In genomic region chr6:100710170-100710569, GRCm38 (mm10) we compare ENCODE assay signal across 12 mouse cellular contexts. TPM values are rescaled to one million over a fixed set of nuclear protein-coding genes. Genes with fewer than 3 reads are reported as not detected.
A peak's percentile ranks its signal among the peaks of the same experiment; 100 is the strongest.
DNase-seq lines count a peak whose midpoint lies in the region; TF ChIP-seq lines count a peak whose summit lies in the region.
"Had no signal": no experiment of that assay in that cellular context is flagged by ENCODE, and none has a peak within 500 bp of the region (broad histone marks: within the 10 kb centered on the region; RNA-seq: fewer than 3 reads in every experiment).

No protein-coding gene starts in this region.

- no peaks in the 10 kb centered on the region for H3K27me3 ChIP-seq in CH12.LX (replicated peaks)
- no peaks in the 10 kb centered on the region; the same call in 1 of the 2 replicates for H3K27me3 ChIP-seq in cerebellum, adult 2 months (ENCODE audit: control insufficient read depth, insufficient read depth, low read length)

- no peaks in the 10 kb centered on the region for H3K36me3 ChIP-seq in CH12.LX (replicated peaks in 1 of 2; ENCODE audit: control insufficient read depth in 1 of 2, insufficient read depth in 1 of 2, low read length in 1 of 2)
- H3K36me3 ChIP-seq: heart, embryonic 15.5 days; neural tube, embryonic 15.5 days had no signal

- TF ChIP-seq RAD21 in CH12.LX (IDR thresholded peaks at IDR 0.05; ENCODE audit: low read depth, low read length), result peak; percentile 40

- peak; percentile 65 for TF ChIP-seq CTCF in layer of hippocampus, adult 2 months (conservative IDR thresholded peaks at IDR 0.05)
- TF ChIP-seq CTCF in CH12.LX (conservative IDR thresholded peaks at IDR 0.05 in 1 of 2, IDR thresholded peaks at IDR 0.05 in 1 of 2; ENCODE audit: low read depth in 2 of 2, low read length in 2 of 2), result peak; percentile 42 to 68
- TF ChIP-seq CTCF in cerebellum, adult 2 months (IDR thresholded peaks at IDR 0.05; ENCODE audit: borderline replicate concordance, insufficient read depth, low read depth, low read length), result no peak

- no peak overlapping the region for H3K9ac ChIP-seq in CH12.LX (ENCODE audit: insufficient read depth, low read depth)
- H3K9ac ChIP-seq: heart, embryonic 15.5 days; neural tube, embryonic 15.5 days had no signal

- no peak overlapping the region for H3K4me3 ChIP-seq in layer of hippocampus, adult 2 months
- H3K4me3 ChIP-seq in CH12.LX (replicated peaks in 1 of 3; ENCODE audit: low read depth in 2 of 3, low read length in 2 of 3, poor library complexity in 1 of 3), result no peak overlapping the region
- no peak overlapping the region for H3K4me3 ChIP-seq in cerebellum, adult 2 months (replicated peaks; ENCODE audit: insufficient read depth, low read depth, low read length)
- H3K4me3 ChIP-seq: heart, embryonic 15.5 days; neural tube, embryonic 15.5 days had no signal

- TF ChIP-seq EP300 in CH12.LX (IDR thresholded peaks at IDR 0.05; ENCODE audit: low read length), result no peak

- H3K4me2 ChIP-seq in CH12.LX (ENCODE audit: insufficient read depth, low read depth, poor library complexity, severe bottlenecking), result peak overlapping the region; percentile 73
- H3K4me2 ChIP-seq: heart, embryonic 15.5 days had no signal

- DNase-seq in layer of hippocampus, adult 2 months (ENCODE audit: low spot score in 2 of 2), result no peak
- no peak for DNase-seq in layer of hippocampus, postnatal 10 days (ENCODE audit: low spot score in 2 of 2)
- DNase-seq in 416B (ENCODE audit: low read depth) (peak; percentile 60), CH12.LX (ENCODE audit: extremely low read depth) (peak; percentile 56)
- DNase-seq in c-Kit-positive CD71-positive TER-119-positive erythroid progenitor cells, embryonic 14.5 days (ENCODE audit: low spot score), result peak; percentile 23
- no peak for DNase-seq in cerebellum, adult 2 months
- no peak for DNase-seq in urinary bladder, postnatal 4 days (ENCODE audit: low spot score in 2 of 2)
- no peak for DNase-seq in left cerebral cortex, postnatal 10 days (ENCODE audit: extremely low spot score in 1 of 2, low spot score in 2 of 2)
- DNase-seq: cerebellum, adult 11-12 months had no signal

- no peaks in the 10 kb centered on the region for H3K79me2 ChIP-seq in CH12.LX (replicated peaks; ENCODE audit: control insufficient read depth, extremely low read depth, insufficient read depth, poor library complexity, severe bottlenecking)

- H3K27ac ChIP-seq in layer of hippocampus, adult 2 months, result no peak overlapping the region
- H3K27ac ChIP-seq in CH12.LX (ENCODE audit: insufficient read depth, low read depth), result no peak overlapping the region
- no peak overlapping the region for H3K27ac ChIP-seq in cerebellum, adult 2 months (ENCODE audit: insufficient read depth, low read length)
- H3K27ac ChIP-seq: heart, embryonic 15.5 days; neural tube, embryonic 15.5 days had no signal

- intact Hi-C loops in left cerebral cortex, postnatal 10 days (cut with DNase I), result no loop called here

- TF ChIP-seq POLR2A in CH12.LX (IDR thresholded peaks at IDR 0.05; ENCODE audit: low read depth, low read length), result no peak
- TF ChIP-seq POLR2A in cerebellum, adult 2 months (IDR thresholded peaks at IDR 0.05; ENCODE audit: borderline replicate concordance, insufficient read depth, low read length), result no peak

- WGBS in cerebellum, adult 2 months, result 24% methylated on average over 4 of the region's 4 CpGs

- in situ Hi-C loops in CH12.LX (cut with MboI; ENCODE audit: low pct_ligation_motif_present, low pct_unique_long_range_greater_than_20kb, low sequenced_read_pairs), result no loop called here

- dilution Hi-C loops in CH12.LX (cut with MboI; ENCODE audit: extremely low pct_ligation_motif_present, extremely low pct_unique_long_range_greater_than_20kb, low sequenced_read_pairs), result no loop called here

- H3K9me3 ChIP-seq in CH12.LX (replicated peaks; ENCODE audit: low read length), result no peaks in the 10 kb centered on the region
- H3K9me3 ChIP-seq: heart, embryonic 15.5 days; neural tube, embryonic 15.5 days had no signal

- peaks cover 10 to 15% of the 10 kb centered on the region in 2 experiments; a peak in 3 of 4 replicates for H3K4me1 ChIP-seq in CH12.LX (ENCODE audit: control insufficient read depth in 1 of 2, insufficient read depth in 2 of 2)
- H3K4me1 ChIP-seq in cerebellum, adult 2 months (ENCODE audit: control insufficient read depth, insufficient read depth, low read length), result no peaks in the 10 kb centered on the region

TF ChIP-seq in CH12.LX, 34 proteins besides CTCF, POLR2A, EP300 and RAD21:
- TF ChIP-seq SMC3 (IDR thresholded peaks at IDR 0.05; ENCODE audit: low read depth, low read length) (peak; percentile 28), TBP (conservative IDR thresholded peaks at IDR 0.05; ENCODE audit: low read depth, low read length) (no peak)

RNA-seq across cellular contexts. Expression of gene Gxylt2, which starts 5.6 kb away (rescaled TPM):
- 1 to 10 TPM; 1.7 to 2.7 TPM for total RNA-seq in layer of hippocampus, adult 2 months (2021)
- total RNA-seq in layer of hippocampus, postnatal 10 days (2021), result 1 to 10 TPM; 2.7 TPM
- total RNA-seq in CH12.LX (2012; rRNA removed) (0.08 TPM in 1 of 2 replicates, not detected in the other), CH12.LX (2014; rRNA removed) (0.03 TPM in 1 of 2 replicates, not detected in the other)
- not detected in 2 replicates for polyA plus RNA-seq in CH12.LX (2012; ENCODE audit: insufficient read length, low read depth)
- 0.31 and 0.41 TPM in 2 replicates for polyA plus RNA-seq in cerebellum, adult 2 months (2012; rRNA removed)
- 1 to 10 TPM; 1.5 to 2.4 TPM for total RNA-seq in left cerebral cortex, postnatal 10 days (2021)
- total RNA-seq: megakaryocyte-erythroid progenitor cell, adult 5-6 weeks had no signal

RNA-seq across cellular contexts. Expression of gene Shq1, which starts 39.2 kb away (rescaled TPM):
- total RNA-seq in layer of hippocampus, adult 2 months (2021), result 1 to 10 TPM; 6.4 to 6.7 TPM
- 1 to 10 TPM; 7.3 to 7.7 TPM for total RNA-seq in layer of hippocampus, postnatal 10 days (2021)
- total RNA-seq in CH12.LX (2012; rRNA removed), result 26.6 and 30.4 TPM in 2 replicates
- total RNA-seq in CH12.LX (2014; rRNA removed), result 32.3 and 32.9 TPM in 2 replicates
- polyA plus RNA-seq in CH12.LX (2012; ENCODE audit: insufficient read length, low read depth), result 30.2 and 32.3 TPM in 2 replicates
- polyA plus RNA-seq in cerebellum, adult 2 months (2012; rRNA removed), result 3.6 and 3.8 TPM in 2 replicates
- 1 to 10 TPM; 6.0 to 8.0 TPM for total RNA-seq in left cerebral cortex, postnatal 10 days (2021)

Comparison
In these comparisons a context has a peak if more than half of its experiments do, and no peak if none do; other contexts are left out.
1. DNase-seq: peak in 416B (single experiment), CH12.LX (single experiment) and c-Kit-positive CD71-positive TER-119-positive erythroid progenitor cells, embryonic 14.5 days (single experiment); none in layer of hippocampus, adult 2 months (0 of 2), layer of hippocampus, postnatal 10 days (0 of 2), cerebellum, adult 2 months (0 of 2), urinary bladder, postnatal 4 days (0 of 2) and left cerebral cortex, postnatal 10 days (0 of 2).